Mouse (Mus musculus) telencephalon, adult 2 months (tissue): ENCODE data around the gene Fam83c.

Experiments used
- DNase-seq: peaks from one replicate; pipeline ENCODE4 v3.0.0-alpha.2; 2011; ENCODE audit warnings: low read depth, low spot score

Fam83c gene

GRCm38 (mm10) chr2:155794674-155795445 lies 39.8 kb downstream of the Fam83c start:
- no peak for DNase-seq

- DNase-seq = no peak
These were observed 41.8 kb downstream of the Fam83c start for GRCm38 (mm10) chr2:155792899-155793298.

GRCm38 (mm10) chr2:155787949-155788931 lies 46.4 kb downstream of the Fam83c start:
- no peak for DNase-seq

GRCm38 (mm10) chr2:155786905-155787304 lies 47.7 kb downstream of the Fam83c start:
- DNase-seq = no peak

GRCm38 (mm10) chr2:155784534-155784933 lies 50.1 kb downstream of the Fam83c start:
- DNase-seq = peak; percentile 72

- no peak for DNase-seq
These were observed 55.1 kb downstream of the Fam83c start for GRCm38 (mm10) chr2:155779506-155779905.

- no peak for DNase-seq
These were observed 55.6 kb downstream of the Fam83c start for GRCm38 (mm10) chr2:155779066-155779465.

GRCm38 (mm10) chr2:155778004-155778403 lies 56.6 kb downstream of the Fam83c start:
- DNase-seq = no peak

GRCm38 (mm10) chr2:155777688-155777985 lies 57.0 kb downstream of the Fam83c start:
- no peak for DNase-seq
